Mouse (Mus musculus): ENCODE data around the gene Gm3468. TPM values are rescaled to one million over a fixed set of nuclear protein-coding genes. Genes with fewer than 3 reads are reported as not detected.
A peak's percentile ranks its signal among the peaks of the same experiment; 100 is the strongest.
"Not testable (repeated sequence)": the region's sequence is repeated elsewhere in the genome, so short reads cannot be mapped to it uniquely, and the experiment has no call there.

Gm3468 gene
- 5.9 and 9.3 TPM in 2 replicates for polyA plus RNA-seq (2012; rRNA removed)

DNA sequence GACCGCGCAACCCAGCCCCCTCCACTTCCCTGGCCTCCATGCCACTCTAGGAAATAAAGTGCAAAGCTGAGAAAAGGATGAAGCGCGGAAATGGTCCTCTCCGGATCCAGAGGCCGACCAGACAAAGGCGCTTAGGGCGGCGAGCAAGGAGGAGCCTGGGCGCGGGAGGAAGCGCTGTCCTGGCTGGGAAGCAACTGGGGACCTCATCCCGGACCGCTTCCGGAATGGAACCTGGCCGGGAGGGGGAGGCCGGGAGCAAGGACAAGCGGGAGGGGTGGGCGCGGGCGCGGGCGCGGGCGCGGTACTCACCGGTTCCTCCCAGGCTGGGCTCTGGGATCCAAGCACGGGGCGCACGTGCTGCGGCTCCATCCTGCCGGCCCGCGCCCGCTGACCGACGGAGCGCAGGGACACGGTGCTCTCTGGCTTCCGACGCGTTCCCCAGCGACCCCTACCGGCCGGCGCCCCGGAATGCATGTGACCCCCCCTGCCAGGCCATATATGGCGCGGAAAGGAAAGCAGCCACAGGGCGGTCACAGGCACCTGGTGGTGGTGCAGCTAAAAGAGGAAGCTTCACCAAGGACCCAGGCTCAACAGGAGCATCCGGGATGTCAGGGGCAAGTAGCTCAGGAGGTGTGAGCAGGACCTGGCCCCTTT is at the start of gene Gm3468:
TSS of gene Gm3468 (minus strand) at position 394 of the 654 bp plus-strand sequence.
- DNase-seq (ENCODE audit: low spot score): peak; percentile 50

DNA sequence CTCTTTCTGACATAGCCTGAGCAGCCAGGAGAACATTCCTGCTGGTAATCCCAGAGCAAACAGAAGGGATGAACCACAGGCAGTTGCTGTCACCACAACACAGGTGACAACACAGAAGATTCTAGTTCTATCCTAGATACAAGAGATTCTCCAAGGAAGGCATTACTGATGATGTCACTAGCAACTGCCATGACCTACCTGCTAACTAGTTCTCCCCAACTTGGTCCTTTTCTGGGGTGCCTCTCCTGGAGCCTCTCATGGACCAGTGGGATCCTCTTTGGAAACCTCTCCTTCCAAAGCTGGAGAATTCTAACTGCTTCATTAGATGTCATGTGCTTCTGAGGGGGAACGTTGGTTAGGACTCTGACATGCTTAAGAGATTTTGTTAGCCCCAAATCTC is 17.2 kb upstream of the Gm3468 start, which contains the start of gene Gm3476:
TSS of gene Gm3476 (minus strand) at position 101 of the 400 bp plus-strand sequence.
- DNase-seq (ENCODE audit: low spot score): not testable (repeated sequence)

DNA sequence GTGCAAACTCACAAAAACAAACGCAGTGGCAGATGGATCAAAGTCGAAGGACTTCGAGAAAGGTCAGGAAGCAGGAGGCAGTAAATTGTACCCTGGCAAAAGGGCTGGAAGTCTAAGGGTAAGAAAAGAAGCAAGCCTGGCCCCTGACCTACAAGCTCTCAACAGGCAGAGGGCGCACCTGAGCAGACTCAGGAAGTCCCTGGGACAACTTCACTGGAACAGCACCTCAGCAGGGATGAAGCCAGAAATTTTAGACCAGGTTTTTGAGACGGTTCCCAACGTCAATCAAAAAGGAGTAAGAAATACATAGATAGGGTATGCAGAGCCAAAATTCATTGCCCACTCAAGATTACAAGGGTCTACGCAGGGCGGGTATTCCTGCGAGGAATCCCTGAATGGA is 965 bp downstream of the Gm3468 start:
- not testable (repeated sequence) for DNase-seq (ENCODE audit: low spot score)

DNA sequence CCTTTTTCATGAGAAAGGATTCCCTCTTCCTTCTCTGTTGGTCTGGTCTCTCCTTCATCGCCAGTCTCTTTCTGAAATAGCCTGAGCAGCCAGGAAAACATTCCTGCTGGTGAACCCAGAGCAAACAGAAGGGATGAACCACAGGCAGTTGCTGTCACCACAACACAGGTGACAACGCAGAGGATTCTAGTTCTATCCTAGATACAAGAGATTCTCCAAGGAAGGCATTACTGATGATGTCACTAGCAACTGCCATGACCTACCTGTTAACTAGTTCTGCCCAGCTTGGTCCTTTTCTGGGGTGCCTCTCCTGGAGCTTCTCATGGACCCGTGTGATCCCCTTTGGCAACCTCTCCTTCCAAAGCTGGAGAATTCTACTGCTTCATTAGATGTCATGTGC is 14.6 kb downstream of the Gm3468 start, which contains the start of gene Gm8206:
TSS of gene Gm8206 (minus strand) at position 101 of the 400 bp plus-strand sequence.
- not testable (repeated sequence) for DNase-seq (ENCODE audit: low spot score)

DNA sequence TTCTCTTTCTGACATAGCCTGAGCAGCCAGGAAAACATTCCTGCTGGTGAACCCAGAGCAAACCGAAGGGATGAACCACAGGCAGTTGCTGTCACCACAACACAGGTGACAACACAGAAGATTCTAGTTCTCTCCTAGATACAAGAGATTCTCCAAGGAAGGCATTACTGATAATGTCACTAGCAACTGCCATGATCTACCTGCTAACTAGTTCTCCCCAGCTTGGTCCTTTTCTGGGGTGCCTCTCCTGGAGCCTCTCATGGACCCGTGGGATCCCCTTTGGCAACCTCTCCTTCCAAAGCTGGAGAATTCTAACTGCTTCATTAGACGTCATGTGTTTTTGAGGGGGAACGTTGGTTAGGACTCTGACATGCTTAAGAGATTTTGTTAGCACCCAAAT is 50.3 kb downstream of the Gm3468 start, which contains the start of gene Gm6337:
TSS of gene Gm6337 (minus strand) at position 101 of the 400 bp plus-strand sequence.
- not testable (repeated sequence) for DNase-seq (ENCODE audit: low spot score)

Other genes starting within 250 kb of the Gm3468 start
- gene Gm8237, start 228.3 kb downstream of the Gm3468 start, polyA plus RNA-seq (2012; rRNA removed): 0.32 and 0.37 TPM in 2 replicates
- 3.4 and 4.9 TPM in 2 replicates for gene Gm3248, start 146.9 kb downstream of the Gm3468 start, polyA plus RNA-seq (2012; rRNA removed)
- gene Gm3453, start 129.5 kb downstream of the Gm3468 start, polyA plus RNA-seq (2012; rRNA removed): not detected in 2 replicates
- gene Gm6337, start 50.4 kb downstream of the Gm3468 start, polyA plus RNA-seq (2012; rRNA removed): not detected in 2 replicates
- 5.1 and 7.5 TPM in 2 replicates for gene Gm8206, start 14.7 kb downstream of the Gm3468 start, polyA plus RNA-seq (2012; rRNA removed)
- not detected in 2 replicates for gene Gm3476, start 17.1 kb upstream of the Gm3468 start, polyA plus RNA-seq (2012; rRNA removed)
- not detected in 2 replicates for gene Gm21560, start 110.6 kb upstream of the Gm3468 start, polyA plus RNA-seq (2012; rRNA removed)
- gene Gm3411, start 178.6 kb upstream of the Gm3468 start, polyA plus RNA-seq (2012; rRNA removed): 0.62 and 1.1 TPM in 2 replicates
- gene Gm21103, start 196.2 kb upstream of the Gm3468 start, polyA plus RNA-seq (2012; rRNA removed): not detected in 2 replicates
- not detected in 2 replicates for gene Gm3618, start 235.0 kb upstream of the Gm3468 start, polyA plus RNA-seq (2012; rRNA removed)

All from urinary bladder, adult 2 months (tissue).